Mouse (Mus musculus): ENCODE data around the gene Stxbp5l. TPM values are rescaled to one million over a fixed set of nuclear protein-coding genes. Genes with fewer than 3 reads are reported as not detected.

Gene Stxbp5l
- polyA plus RNA-seq, 1 experiment, result 0.05 TPM

- H3K4me3 ChIP-seq (ENCODE audit: control insufficient read depth, insufficient read depth, low read length), result no peak overlapping the region
- H3K4me1 ChIP-seq (replicated peaks; ENCODE audit: control insufficient read depth, insufficient read depth, low read length), result no peaks in the 10 kb centered on the region
- no peak overlapping the region for H3K27ac ChIP-seq (ENCODE audit: control insufficient read depth, insufficient read depth, low read length)
- WGBS, result 92% methylated on average over 4 of the region's 4 CpGs
- no peaks in the 10 kb centered on the region for H3K27me3 ChIP-seq (ENCODE audit: control insufficient read depth, insufficient read depth, low read length)
- no peak for TF ChIP-seq POLR2A (IDR thresholded peaks at IDR 0.05; ENCODE audit: control insufficient read depth, extremely low read depth, insufficient read depth, low read length, poor library complexity)
- TF ChIP-seq CTCF (IDR thresholded peaks at IDR 0.05; ENCODE audit: borderline replicate concordance, control insufficient read depth, extremely low read depth, insufficient read depth, low read length, poor library complexity), result no peak
- DNase-seq, result no peak
- no peaks in the 10 kb centered on the region for H3K36me3 ChIP-seq (ENCODE audit: control insufficient read depth, insufficient read depth, low read length)
Observed at GRCm38 (mm10) chr16:37405536-37405935, 20.8 kb upstream of the Stxbp5l start.

- no peak overlapping the region for H3K4me3 ChIP-seq (ENCODE audit: control insufficient read depth, insufficient read depth, low read length)
- 72% methylated on average over 1 of the region's 1 CpGs for WGBS
- H3K36me3 ChIP-seq (ENCODE audit: control insufficient read depth, insufficient read depth, low read length), result no peaks in the 10 kb centered on the region
- DNase-seq, result no peak
- H3K4me1 ChIP-seq (replicated peaks; ENCODE audit: control insufficient read depth, insufficient read depth, low read length), result no peaks in the 10 kb centered on the region
- TF ChIP-seq CTCF (IDR thresholded peaks at IDR 0.05; ENCODE audit: borderline replicate concordance, control insufficient read depth, extremely low read depth, insufficient read depth, low read length, poor library complexity), result no peak
- TF ChIP-seq POLR2A (IDR thresholded peaks at IDR 0.05; ENCODE audit: control insufficient read depth, extremely low read depth, insufficient read depth, low read length, poor library complexity), result no peak
- no peak overlapping the region for H3K27ac ChIP-seq (ENCODE audit: control insufficient read depth, insufficient read depth, low read length)
- H3K27me3 ChIP-seq (ENCODE audit: control insufficient read depth, insufficient read depth, low read length), result no peaks in the 10 kb centered on the region
Observed at GRCm38 (mm10) chr16:37404922-37405321, 20.2 kb upstream of the Stxbp5l start.

- H3K4me1 ChIP-seq (replicated peaks; ENCODE audit: control insufficient read depth, insufficient read depth, low read length), result peaks cover 3% of the 10 kb centered on the region; the same call in 1 of the 2 replicates
- no peak overlapping the region for H3K27ac ChIP-seq (ENCODE audit: control insufficient read depth, insufficient read depth, low read length)
- H3K4me3 ChIP-seq (ENCODE audit: control insufficient read depth, insufficient read depth, low read length), result no peak overlapping the region
- H3K27me3 ChIP-seq (ENCODE audit: control insufficient read depth, insufficient read depth, low read length), result peaks cover 8% of the 10 kb centered on the region
- no peak for DNase-seq
- no peaks in the 10 kb centered on the region for H3K36me3 ChIP-seq (ENCODE audit: control insufficient read depth, insufficient read depth, low read length)
- TF ChIP-seq POLR2A (IDR thresholded peaks at IDR 0.05; ENCODE audit: control insufficient read depth, extremely low read depth, insufficient read depth, low read length, poor library complexity) (no peak), CTCF (IDR thresholded peaks at IDR 0.05; ENCODE audit: borderline replicate concordance, control insufficient read depth, extremely low read depth, insufficient read depth, low read length, poor library complexity) (no peak)
Observed at GRCm38 (mm10) chr16:37389964-37390363, 5.2 kb upstream of the Stxbp5l start.

GRCm38 (mm10) chr16:37389201-37389905 is 4.6 kb upstream of the Stxbp5l start:
- peaks cover 8% of the 10 kb centered on the region for H3K27me3 ChIP-seq (ENCODE audit: control insufficient read depth, insufficient read depth, low read length)
- no peak for TF ChIP-seq CTCF (IDR thresholded peaks at IDR 0.05; ENCODE audit: borderline replicate concordance, control insufficient read depth, extremely low read depth, insufficient read depth, low read length, poor library complexity)
- TF ChIP-seq POLR2A (IDR thresholded peaks at IDR 0.05; ENCODE audit: control insufficient read depth, extremely low read depth, insufficient read depth, low read length, poor library complexity), result no peak
- no peak for DNase-seq
- H3K27ac ChIP-seq (ENCODE audit: control insufficient read depth, insufficient read depth, low read length), result no peak overlapping the region
- no peaks in the 10 kb centered on the region for H3K36me3 ChIP-seq (ENCODE audit: control insufficient read depth, insufficient read depth, low read length)
- no peak overlapping the region for H3K4me3 ChIP-seq (ENCODE audit: control insufficient read depth, insufficient read depth, low read length)
- 91% methylated on average over 4 of the region's 4 CpGs for WGBS
- peaks cover 3% of the 10 kb centered on the region; the same call in 1 of the 2 replicates for H3K4me1 ChIP-seq (replicated peaks; ENCODE audit: control insufficient read depth, insufficient read depth, low read length)

- H3K27me3 ChIP-seq (ENCODE audit: control insufficient read depth, insufficient read depth, low read length), result peaks cover 8% of the 10 kb centered on the region
- H3K36me3 ChIP-seq (ENCODE audit: control insufficient read depth, insufficient read depth, low read length), result no peaks in the 10 kb centered on the region
- DNase-seq, result peak; percentile 1
- no peak overlapping the region for H3K4me3 ChIP-seq (ENCODE audit: control insufficient read depth, insufficient read depth, low read length)
- WGBS, result 3% methylated on average over 30 of the region's 30 CpGs
- TF ChIP-seq CTCF (IDR thresholded peaks at IDR 0.05; ENCODE audit: borderline replicate concordance, control insufficient read depth, extremely low read depth, insufficient read depth, low read length, poor library complexity) (no peak), POLR2A (IDR thresholded peaks at IDR 0.05; ENCODE audit: control insufficient read depth, extremely low read depth, insufficient read depth, low read length, poor library complexity) (no peak)
- no peak overlapping the region for H3K27ac ChIP-seq (ENCODE audit: control insufficient read depth, insufficient read depth, low read length)
- H3K4me1 ChIP-seq (replicated peaks; ENCODE audit: control insufficient read depth, insufficient read depth, low read length), result peaks cover 3% of the 10 kb centered on the region; the same call in 1 of the 2 replicates
Observed at GRCm38 (mm10) chr16:37384369-37384768, 393 bp downstream of the Stxbp5l start.

- Histone ChIP-seq H3K27ac (ENCODE audit: control insufficient read depth, insufficient read depth, low read length) (no peak overlapping the region), H3K4me3 (ENCODE audit: control insufficient read depth, insufficient read depth, low read length) (no peak overlapping the region), H3K4me1 (replicated peaks; ENCODE audit: control insufficient read depth, insufficient read depth, low read length) (peaks cover 3% of the 10 kb centered on the region; the same call in 1 of the 2 replicates), H3K27me3 (ENCODE audit: control insufficient read depth, insufficient read depth, low read length) (peaks cover 8% of the 10 kb centered on the region), H3K36me3 (ENCODE audit: control insufficient read depth, insufficient read depth, low read length) (no peaks in the 10 kb centered on the region)
- no peak for DNase-seq
- 39% methylated on average over 4 of the region's 4 CpGs for WGBS
- TF ChIP-seq POLR2A (IDR thresholded peaks at IDR 0.05; ENCODE audit: control insufficient read depth, extremely low read depth, insufficient read depth, low read length, poor library complexity) (no peak), CTCF (IDR thresholded peaks at IDR 0.05; ENCODE audit: borderline replicate concordance, control insufficient read depth, extremely low read depth, insufficient read depth, low read length, poor library complexity) (no peak)
Observed at GRCm38 (mm10) chr16:37383426-37383825, 1.3 kb downstream of the Stxbp5l start.

Measured in thymus, adult 2 months (tissue).